Mouse (Mus musculus) ovary, postnatal 36 days (tissue): Measurements from ENCODE around the gene Stab1.

ENCODE experiments used
- DNase-seq: peaks from one replicate; pipeline ENCODE4 v3.0.0; 2022; ENCODE audit warnings: low spot score, mixed read lengths

Gene Stab1

DNA sequence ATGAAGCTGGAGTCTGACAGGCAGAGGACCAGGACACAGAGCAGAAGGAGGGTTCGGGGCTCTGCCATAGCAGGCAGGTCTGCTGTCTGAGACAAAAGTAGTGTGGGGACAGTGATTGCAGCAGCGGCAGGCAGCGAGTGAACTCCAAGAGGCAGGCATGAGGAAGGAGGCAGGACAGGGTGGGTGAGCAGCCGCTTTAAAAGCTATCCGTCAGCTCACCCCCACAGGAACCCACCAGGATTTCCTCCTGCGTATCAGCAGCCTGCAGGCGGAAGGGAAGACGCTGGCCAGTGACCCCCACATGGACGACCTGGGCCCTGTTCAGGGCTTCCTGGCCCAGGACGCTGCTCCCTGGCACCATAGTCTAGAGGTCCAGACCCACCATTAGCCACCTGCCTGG, at the start of gene Stab1:
Stab1 (minus strand) TSS at position 217 of the 400 bp plus-strand sequence.
- DNase-seq = no peak

DNA sequence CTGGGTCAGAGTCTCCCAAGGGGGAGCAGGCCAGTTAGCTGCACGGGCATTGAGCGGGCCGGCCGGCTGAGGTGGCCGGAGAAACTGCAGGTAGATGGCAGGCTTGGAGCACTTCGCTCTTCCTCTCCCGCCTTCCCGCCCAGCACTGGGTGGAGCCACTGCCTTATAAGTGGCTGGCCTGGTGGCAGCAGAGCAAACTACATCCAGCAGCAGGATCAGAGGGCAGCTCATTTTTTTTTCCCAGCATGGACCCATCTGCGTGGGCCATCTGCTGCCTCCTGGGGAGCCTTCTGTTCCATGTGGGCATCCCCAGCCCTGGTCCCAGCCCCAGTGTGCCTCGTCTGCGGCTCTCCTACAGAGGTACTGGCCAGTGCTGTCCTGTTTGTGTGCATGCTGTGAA, 49.2 kb upstream of the Stab1 start, which contains the start of gene Sema3g:
Sema3g (plus strand) TSS at position 195 of the 400 bp plus-strand sequence.
- peak; percentile 76 for DNase-seq

DNA sequence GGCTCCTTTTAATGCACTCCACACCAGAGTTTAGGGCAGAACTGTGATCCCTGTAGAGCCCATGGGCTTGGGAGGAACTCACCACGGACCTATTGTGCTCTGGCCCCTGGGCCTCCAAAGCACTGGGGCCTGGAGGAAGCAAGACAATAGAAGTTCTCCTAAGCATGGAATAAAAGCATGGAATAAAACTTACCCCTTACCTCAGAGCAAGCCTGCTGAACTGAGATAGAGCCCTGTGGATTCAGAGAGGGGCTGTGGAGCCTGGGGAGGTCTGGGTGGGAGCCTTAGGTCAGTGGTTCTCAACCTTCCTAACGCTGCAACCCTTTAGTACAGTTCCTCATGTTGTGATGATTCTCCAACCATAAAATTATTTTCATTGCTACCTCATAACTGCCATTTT, 48.4 kb upstream of the Stab1 start, which contains the start of gene Nisch:
Nisch (minus strand) TSS at position 101 of the 400 bp plus-strand sequence.
- DNase-seq = no peak

- DNase-seq = no peak
These were observed 46.9 kb upstream of the Stab1 start for GRCm38 (mm10) chr14:31215157-31216002.

- no peak for DNase-seq
These were observed 46.2 kb upstream of the Stab1 start for GRCm38 (mm10) chr14:31214684-31215083.

GRCm38 (mm10) chr14:31213868-31214267, 45.4 kb upstream of the Stab1 start:
- DNase-seq = no peak

GRCm38 (mm10) chr14:31212499-31212898, 44.1 kb upstream of the Stab1 start:
- no peak for DNase-seq

GRCm38 (mm10) chr14:31211854-31212253, 43.4 kb upstream of the Stab1 start:
- no peak for DNase-seq

DNA sequence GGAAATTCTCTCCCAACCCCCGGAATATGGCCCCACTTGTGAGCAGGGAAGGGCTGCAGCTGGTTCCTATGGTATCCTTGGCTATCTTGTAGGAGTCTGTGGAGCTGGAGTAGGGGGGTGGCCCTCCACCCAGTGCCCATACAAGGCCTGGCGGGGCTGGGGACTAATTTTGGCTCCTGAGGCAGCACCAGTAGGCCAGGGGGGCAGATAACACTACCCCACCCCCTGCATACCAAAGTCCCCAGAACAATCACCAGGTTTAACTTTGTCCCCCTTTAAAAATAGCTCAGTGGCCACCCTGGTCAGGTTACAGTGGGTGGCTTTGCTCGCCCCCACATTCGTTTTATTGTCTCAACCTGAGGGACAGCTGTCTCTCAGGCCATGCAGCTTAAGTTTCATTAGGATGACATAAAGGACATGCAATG, 40.7 kb upstream of the Stab1 start:
- DNase-seq = no peak

DNA sequence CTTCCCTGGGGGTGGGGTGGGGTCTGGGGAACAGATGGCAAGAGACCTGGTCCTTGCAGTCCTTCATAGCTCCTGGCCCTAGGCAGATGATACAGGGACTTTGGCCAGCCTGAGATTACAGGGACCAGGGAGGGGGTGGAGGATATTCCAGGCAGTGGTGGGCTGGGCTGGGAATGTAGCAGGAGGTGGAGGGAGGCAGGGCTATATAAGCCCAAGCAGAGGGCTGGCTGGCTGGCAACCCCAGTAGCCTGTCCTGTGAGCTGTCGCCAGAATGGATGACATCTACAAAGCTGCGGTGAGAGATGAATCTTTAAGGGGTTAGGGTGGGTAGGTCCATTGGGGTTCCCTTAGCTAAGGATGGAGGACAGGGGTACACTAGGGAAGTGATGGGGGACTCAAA, 39.6 kb upstream of the Stab1 start, which contains the start of gene Tnnc1:
Tnnc1 (plus strand) TSS at position 229 of the 400 bp plus-strand sequence.
- DNase-seq = no peak

DNA sequence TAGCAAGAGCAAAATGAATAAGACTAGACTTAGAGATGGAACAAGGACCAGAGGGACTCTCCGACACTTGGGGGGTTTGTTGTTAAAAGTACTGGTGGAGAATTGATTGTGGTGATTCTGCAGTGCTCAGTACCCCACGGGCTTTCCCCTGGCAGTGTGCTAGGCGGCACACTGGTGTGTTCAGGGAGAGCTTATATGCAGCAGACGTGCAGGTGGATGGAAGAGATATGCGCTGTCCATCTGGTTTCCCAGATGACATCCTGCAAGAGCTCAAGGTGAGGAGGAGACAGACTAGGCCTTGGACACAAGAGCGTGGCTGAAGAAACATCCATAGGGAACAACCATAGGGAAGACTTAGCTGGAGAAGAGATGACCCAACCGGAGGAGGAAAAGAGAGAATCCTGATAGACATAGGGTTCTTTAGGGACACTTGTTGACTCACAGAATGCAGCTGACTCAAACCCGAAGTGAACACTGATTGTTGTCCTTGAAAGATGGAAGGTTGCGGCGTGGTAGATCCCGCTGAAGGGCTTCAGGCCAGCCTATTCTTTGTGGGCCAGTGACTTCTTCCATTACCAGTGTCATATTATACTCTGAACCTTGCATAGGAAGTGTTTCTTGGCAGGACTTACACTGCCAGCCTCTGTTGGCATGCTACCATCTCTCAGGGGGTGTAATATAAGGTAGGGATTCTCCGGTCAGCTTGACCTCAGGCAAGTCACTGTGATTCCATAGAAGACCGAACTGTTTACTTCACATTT, 38.8 kb upstream of the Stab1 start:
- DNase-seq = no peak

GRCm38 (mm10) chr14:31206472-31206981, 38.1 kb upstream of the Stab1 start:
- peak; percentile 96 for DNase-seq

GRCm38 (mm10) chr14:31205562-31206467, 37.4 kb upstream of the Stab1 start:
- peak; percentile 60 for DNase-seq

DNA sequence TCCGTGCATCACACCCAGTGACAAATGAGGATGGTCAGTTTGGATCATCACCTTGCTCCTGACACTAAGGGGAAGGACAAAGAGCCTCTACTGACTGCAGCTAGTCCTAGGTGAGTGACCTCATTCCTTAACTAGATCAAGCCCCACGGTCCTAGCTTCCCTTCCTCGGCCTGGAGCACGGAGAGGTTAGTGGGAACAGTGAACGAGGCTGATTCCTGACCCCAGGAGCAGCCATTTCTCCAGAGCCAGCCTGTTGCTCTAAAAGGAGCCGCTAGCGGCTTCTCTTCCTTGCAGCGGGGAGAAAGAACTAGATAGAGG, 36.8 kb upstream of the Stab1 start:
- no peak for DNase-seq

DNA sequence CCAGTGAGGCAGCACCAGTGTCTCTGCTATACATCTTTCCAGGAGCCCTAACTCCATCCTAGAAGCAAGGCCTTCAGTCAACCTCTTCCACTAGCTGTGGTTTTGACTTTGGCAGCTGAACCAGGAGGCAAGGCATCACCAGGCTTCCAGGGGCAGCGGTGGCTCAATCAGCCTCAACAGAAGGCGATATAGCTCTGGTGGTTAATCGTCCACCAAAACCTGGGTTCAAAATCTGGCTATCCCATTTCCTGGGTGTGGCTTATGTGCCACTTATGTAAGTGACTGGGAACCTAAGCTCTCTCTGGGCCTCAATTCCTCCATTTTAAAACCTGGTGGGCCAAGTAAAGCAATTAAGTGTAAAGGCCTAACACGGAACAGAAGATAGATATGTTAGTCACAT, 36.4 kb upstream of the Stab1 start:
- no peak for DNase-seq

DNA sequence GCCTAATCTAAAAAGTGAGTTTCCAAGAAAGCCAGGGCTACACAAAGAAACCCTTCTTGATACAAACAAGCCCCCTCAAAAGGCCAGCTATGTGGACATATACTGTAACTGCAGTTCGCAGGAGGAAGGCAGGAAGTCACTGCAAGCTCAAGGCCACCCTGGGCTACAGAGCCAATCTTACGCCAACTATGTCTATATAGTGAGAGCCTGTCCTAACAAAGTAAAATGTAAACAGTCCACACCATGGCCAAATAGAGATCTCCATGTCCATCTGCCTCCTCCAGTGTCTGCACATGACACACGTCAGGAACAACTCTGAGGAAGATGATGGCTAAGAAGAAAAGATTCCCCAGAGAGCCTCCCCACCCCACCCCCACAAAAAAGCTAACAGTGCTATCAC, 31.6 kb upstream of the Stab1 start:
- DNase-seq = no peak

DNA sequence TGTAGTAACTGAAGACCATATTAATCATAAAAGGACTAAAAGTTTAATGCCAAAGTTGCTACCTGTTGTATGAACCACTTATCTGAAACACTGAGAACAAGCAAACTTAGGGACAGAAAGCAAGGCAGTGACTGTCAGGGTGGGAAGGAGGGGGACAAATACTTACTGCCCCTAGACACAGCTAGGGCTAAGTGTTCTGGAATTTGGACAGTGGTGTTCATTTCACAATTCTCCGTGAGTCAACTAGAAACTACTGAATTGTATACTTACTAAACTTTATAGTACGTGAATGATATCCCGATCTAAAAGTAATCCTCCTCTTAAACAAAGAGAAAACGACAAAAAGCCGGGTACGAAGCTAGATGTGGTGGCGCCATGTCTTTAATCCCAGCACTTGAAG, 31.2 kb upstream of the Stab1 start:
- DNase-seq = no peak

DNA sequence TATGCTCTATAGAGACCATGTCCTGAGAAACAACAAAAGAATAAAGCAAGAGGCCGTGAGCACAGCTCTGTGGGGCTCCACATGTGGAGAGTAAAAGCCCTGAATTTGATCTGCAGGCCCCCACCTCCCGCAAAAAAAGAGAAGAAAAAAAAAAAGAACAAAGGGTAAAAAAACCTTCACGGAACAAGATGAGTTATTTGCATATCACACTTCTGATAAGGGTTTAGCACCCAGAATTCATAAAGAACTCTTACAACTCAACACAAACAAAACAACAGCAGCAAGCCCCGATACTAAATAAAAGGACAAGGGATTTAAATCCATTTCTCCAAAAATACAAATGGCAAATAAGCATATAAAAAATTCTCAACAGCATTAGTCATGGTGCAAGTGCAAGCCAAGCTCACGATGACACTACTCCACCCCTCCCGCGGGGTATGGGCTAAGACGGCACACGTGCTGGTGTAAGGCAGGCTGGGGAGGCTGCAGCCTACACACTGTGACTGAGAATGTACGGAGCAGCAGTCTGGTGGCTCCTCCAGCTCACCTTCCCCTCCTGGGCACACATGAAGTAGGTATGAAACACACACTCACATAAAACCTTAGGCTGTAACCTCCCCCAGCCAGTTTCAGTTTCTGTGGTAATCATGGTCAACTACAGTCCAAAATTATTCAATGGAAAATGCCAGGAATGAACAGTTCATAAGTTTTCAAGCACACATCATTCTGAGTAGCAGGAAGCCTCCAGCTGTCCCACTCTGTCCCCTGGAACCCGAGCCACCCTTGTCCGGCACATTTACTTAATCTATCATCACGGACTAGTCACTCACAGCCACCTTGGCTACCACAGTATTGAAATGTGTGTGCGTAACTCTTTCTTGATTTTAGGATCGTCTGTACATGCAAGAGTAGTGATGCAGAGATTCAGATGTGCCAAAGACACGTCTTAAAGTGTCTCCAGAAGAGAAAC, 29.4 kb upstream of the Stab1 start:
- no peak for DNase-seq

DNA sequence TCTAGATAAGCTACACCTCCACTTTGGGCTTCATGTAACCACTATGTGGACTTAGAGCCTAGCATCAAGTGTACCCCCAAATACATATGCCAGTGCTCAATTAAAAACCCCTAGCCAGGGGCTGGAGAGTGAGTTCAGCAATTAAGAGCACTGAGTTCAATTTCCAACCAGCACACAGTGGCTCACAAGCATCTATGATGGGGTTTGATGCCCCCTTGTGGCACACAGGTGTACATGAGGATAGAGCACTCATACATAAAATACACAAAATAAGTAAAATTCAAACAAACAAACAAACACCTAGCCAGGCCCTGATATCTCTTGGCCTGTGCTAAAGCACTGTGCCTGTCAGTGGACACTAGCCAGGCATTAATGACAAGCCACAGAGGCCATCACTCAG, 27.5 kb upstream of the Stab1 start:
- no peak for DNase-seq

GRCm38 (mm10) chr14:31195521-31195920, 27.1 kb upstream of the Stab1 start:
- no peak for DNase-seq
